Mouse (Mus musculus): ENCODE data around the gene Arhgef16. TPM values are rescaled to one million over a fixed set of nuclear protein-coding genes. Genes with fewer than 3 reads are reported as not detected.

The Arhgef16 gene
- polyA plus RNA-seq (2016; fragmentation: Nextera tagmentation; extraction: Ambion mirVana) = 6.0 TPM in 2 replicates

GRCm38 (mm10) chr4:154301466-154301881 is at the start of gene Arhgef16:
Gene Arhgef16, minus strand, starts transcription at chr4:154301676.
- Histone ChIP-seq H3K4me1 (peaks cover 15% of the 10 kb centered on the region; the same call in 1 of the 2 replicates), H3K9ac (no peak within 1 kb of the TSS), H3K4me3 (no peak within 1 kb of the TSS), H3K36me3 (no peaks in the 10 kb centered on the region), H3K27ac (no peak within 1 kb of the TSS), H3K9me3 (no peaks in the 10 kb centered on the region), H3K27me3 (peaks cover 33% of the 10 kb centered on the region), H3K4me2 (replicated peaks) (no peak within 1 kb of the TSS)
- WGBS = 25% methylated on average over 7 of the region's 7 CpGs
- ATAC-seq (ENCODE audit: insufficient number of reproducible peaks, insufficient read depth, low FRiP score, low TSS enrichment) = no peak

GRCm38 (mm10) chr4:154348197-154348786 is 46.8 kb upstream of the Arhgef16 start:
- H3K27ac ChIP-seq = peak overlapping the region; percentile 3; the same call in 1 of the 2 replicates
- no peaks in the 10 kb centered on the region for H3K9me3 ChIP-seq
- 63% methylated on average over 11 of the region's 11 CpGs for WGBS
- H3K4me1 ChIP-seq = peaks cover 14% of the 10 kb centered on the region
- H3K27me3 ChIP-seq = no peaks in the 10 kb centered on the region
- ATAC-seq (ENCODE audit: insufficient number of reproducible peaks, insufficient read depth, low FRiP score, low TSS enrichment) = no peak
- no peak overlapping the region for H3K4me2 ChIP-seq (replicated peaks)
- H3K36me3 ChIP-seq = peaks cover 5% of the 10 kb centered on the region; the same call in 1 of the 2 replicates
- H3K4me3 ChIP-seq = no peak overlapping the region
- no peak overlapping the region for H3K9ac ChIP-seq

- H3K27ac ChIP-seq = no peak overlapping the region
- 64% methylated on average over 19 of the region's 19 CpGs for WGBS
- ATAC-seq (ENCODE audit: insufficient number of reproducible peaks, insufficient read depth, low FRiP score, low TSS enrichment) = no peak
- peaks cover 14% of the 10 kb centered on the region for H3K4me1 ChIP-seq
- H3K9me3 ChIP-seq = no peaks in the 10 kb centered on the region
- peaks cover 15% of the 10 kb centered on the region for H3K36me3 ChIP-seq
- no peak overlapping the region for H3K9ac ChIP-seq
- no peak overlapping the region for H3K4me3 ChIP-seq
- H3K4me2 ChIP-seq (replicated peaks) = no peak overlapping the region
- no peaks in the 10 kb centered on the region for H3K27me3 ChIP-seq
Measured at GRCm38 (mm10) chr4:154346731-154347522, 45.5 kb upstream of the Arhgef16 start.

GRCm38 (mm10) chr4:154336650-154337049 is 35.2 kb upstream of the Arhgef16 start:
- 11% methylated on average over 10 of the region's 10 CpGs for WGBS
- Histone ChIP-seq H3K4me3 (no peak overlapping the region), H3K9ac (no peak overlapping the region), H3K4me1 (peaks cover 28% of the 10 kb centered on the region), H3K27ac (peak overlapping the region; percentile 75), H3K36me3 (peaks cover 23% of the 10 kb centered on the region), H3K27me3 (no peaks in the 10 kb centered on the region), H3K4me2 (replicated peaks) (no peak overlapping the region), H3K9me3 (no peaks in the 10 kb centered on the region)
- ATAC-seq (ENCODE audit: insufficient number of reproducible peaks, insufficient read depth, low FRiP score, low TSS enrichment) = no peak

GRCm38 (mm10) chr4:154335761-154336160 is 34.3 kb upstream of the Arhgef16 start, which contains the start of gene B230104I21Rik:
Gene B230104I21Rik, plus strand, starts transcription at chr4:154336127.
- H3K4me1 ChIP-seq = peaks cover 37% of the 10 kb centered on the region

GRCm38 (mm10) chr4:154334699-154335402 is 33.4 kb upstream of the Arhgef16 start:
- ATAC-seq (ENCODE audit: insufficient number of reproducible peaks, insufficient read depth, low FRiP score, low TSS enrichment) = no peak
- H3K27ac ChIP-seq = no peak overlapping the region
- peak overlapping the region; percentile 15; the same call in 1 of the 2 replicates for H3K9ac ChIP-seq
- no peaks in the 10 kb centered on the region for H3K9me3 ChIP-seq
- H3K4me2 ChIP-seq (replicated peaks) = peak overlapping the region; percentile 28
- H3K4me3 ChIP-seq = 0 out of 2 replicates have a peak overlapping the region, but pooled peaks have one; percentile 10
- 64% methylated on average over 48 of the region's 48 CpGs for WGBS
- peaks cover 8% of the 10 kb centered on the region; the same call in 1 of the 2 replicates for H3K36me3 ChIP-seq
- no peaks in the 10 kb centered on the region for H3K27me3 ChIP-seq
- peaks cover 42% of the 10 kb centered on the region for H3K4me1 ChIP-seq

More at GRCm38 (mm10) chr4:154335761-154336160, 34.3 kb upstream of the Arhgef16 start, which contains the start of gene B230104I21Rik:
- H3K36me3 ChIP-seq = peaks cover 15% of the 10 kb centered on the region
- H3K9me3 ChIP-seq = no peaks in the 10 kb centered on the region
- peak within 1 kb of the TSS; percentile 75 for H3K27ac ChIP-seq
- 75% methylated on average over 12 of the region's 12 CpGs for whole genome bisulfite sequencing
- H3K9ac ChIP-seq = peak within 1 kb of the TSS; percentile 15; the same call in 1 of the 2 replicates
- H3K4me2 ChIP-seq (replicated peaks) = peak within 1 kb of the TSS; percentile 28
- no peak for ATAC-seq (ENCODE audit: insufficient number of reproducible peaks, insufficient read depth, low FRiP score, low TSS enrichment)
- 0 out of 2 replicates have a peak within 1 kb of the TSS, but pooled peaks have one; percentile 10 for H3K4me3 ChIP-seq
- no peaks in the 10 kb centered on the region for H3K27me3 ChIP-seq

- Histone ChIP-seq H3K4me3 (no peak overlapping the region), H3K27ac (peak overlapping the region; percentile 71; the same call in 1 of the 2 replicates), H3K36me3 (peaks cover 8% of the 10 kb centered on the region; the same call in 1 of the 2 replicates), H3K4me2 (replicated peaks) (no peak overlapping the region), H3K27me3 (no peaks in the 10 kb centered on the region), H3K9ac (no peak overlapping the region), H3K9me3 (no peaks in the 10 kb centered on the region), H3K4me1 (peaks cover 53% of the 10 kb centered on the region)
- WGBS = 60% methylated on average over 8 of the region's 8 CpGs
- ATAC-seq (ENCODE audit: insufficient number of reproducible peaks, insufficient read depth, low FRiP score, low TSS enrichment) = no peak
Measured at GRCm38 (mm10) chr4:154333300-154333699, 31.8 kb upstream of the Arhgef16 start.

GRCm38 (mm10) chr4:154331271-154331670 is 29.8 kb upstream of the Arhgef16 start:
- Histone ChIP-seq H3K9me3 (no peaks in the 10 kb centered on the region), H3K9ac (peak overlapping the region; percentile 15; the same call in 1 of the 2 replicates), H3K36me3 (peaks cover 8% of the 10 kb centered on the region), H3K4me2 (replicated peaks) (no peak overlapping the region), H3K4me1 (peaks cover 39% of the 10 kb centered on the region), H3K4me3 (no peak overlapping the region), H3K27ac (peak overlapping the region; percentile 42), H3K27me3 (no peaks in the 10 kb centered on the region)
- no peak for ATAC-seq (ENCODE audit: insufficient number of reproducible peaks, insufficient read depth, low FRiP score, low TSS enrichment)
- WGBS = 29% methylated on average over 12 of the region's 12 CpGs

GRCm38 (mm10) chr4:154330001-154330400 is 28.5 kb upstream of the Arhgef16 start:
- Histone ChIP-seq H3K36me3 (peaks cover 3% of the 10 kb centered on the region; the same call in 1 of the 2 replicates), H3K4me2 (replicated peaks) (no peak overlapping the region), H3K4me1 (peaks cover 34% of the 10 kb centered on the region), H3K27me3 (no peaks in the 10 kb centered on the region), H3K4me3 (no peak overlapping the region), H3K9ac (no peak overlapping the region), H3K9me3 (no peaks in the 10 kb centered on the region), H3K27ac (no peak overlapping the region; the same call in 1 of the 2 replicates)
- WGBS = 87% methylated on average over 7 of the region's 7 CpGs
- ATAC-seq (ENCODE audit: insufficient number of reproducible peaks, insufficient read depth, low FRiP score, low TSS enrichment) = no peak

- H3K36me3 ChIP-seq = peaks cover 3% of the 10 kb centered on the region; the same call in 1 of the 2 replicates
- H3K4me1 ChIP-seq = peaks cover 30% of the 10 kb centered on the region
- peak overlapping the region; percentile 28 for H3K4me2 ChIP-seq (replicated peaks)
- H3K9ac ChIP-seq = no peak overlapping the region
- H3K4me3 ChIP-seq = no peak overlapping the region
- H3K9me3 ChIP-seq = no peaks in the 10 kb centered on the region
- 6% methylated on average over 6 of the region's 6 CpGs for WGBS
- H3K27me3 ChIP-seq = no peaks in the 10 kb centered on the region
- H3K27ac ChIP-seq = no peak overlapping the region
- peak; percentile 37; the same call in 1 of the 2 replicates for ATAC-seq (ENCODE audit: insufficient number of reproducible peaks, insufficient read depth, low FRiP score, low TSS enrichment)
Measured at GRCm38 (mm10) chr4:154328836-154329235, 27.4 kb upstream of the Arhgef16 start.

- H3K36me3 ChIP-seq = peaks cover 7% of the 10 kb centered on the region
- no peak overlapping the region for H3K9ac ChIP-seq
- WGBS = 10% methylated on average over 18 of the region's 20 CpGs
- no peak overlapping the region for H3K4me3 ChIP-seq
- H3K27me3 ChIP-seq = no peaks in the 10 kb centered on the region
- peak overlapping the region; percentile 28 for H3K4me2 ChIP-seq (replicated peaks)
- no peak overlapping the region for H3K27ac ChIP-seq
- peaks cover 30% of the 10 kb centered on the region for H3K4me1 ChIP-seq
- H3K9me3 ChIP-seq = no peaks in the 10 kb centered on the region
- ATAC-seq (ENCODE audit: insufficient number of reproducible peaks, insufficient read depth, low FRiP score, low TSS enrichment) = no peak
Measured at GRCm38 (mm10) chr4:154328431-154328830, 27.0 kb upstream of the Arhgef16 start.

All from embryonic facial prominence, embryonic 12.5 days (tissue).